Mouse (Mus musculus): ENCODE results near the gene Creb3l4.

GRCm38 (mm10) chr3:90241251-90241650 is 2.1 kb downstream of the Creb3l4 start:
- TF ChIP-seq CTCF (IDR thresholded peaks at IDR 0.05; ENCODE audit: low read depth, low read length) (no peak), POLR2A (IDR thresholded peaks at IDR 0.05; ENCODE audit: borderline replicate concordance, low read depth, low read length) (no peak)
